Mouse (Mus musculus) monocyte, adult 5-6 weeks (primary cell): ENCODE measurements around the gene Lnx2. TPM values are rescaled to one million over a fixed set of nuclear protein-coding genes. Genes with fewer than 3 reads are reported as not detected.

ENCODE experiments used
- ATAC-seq: fragments of 153-309, 156-312 bp; replicated peaks from 2 replicates; pipeline ENCODE4 v1.8.0; 2017; ENCODE audit warnings: mild to moderate bottlenecking; ENCODE audit not compliant: low TSS enrichment, insufficient number of reproducible peaks, severe bottlenecking, poor library complexity, low FRiP score
- total RNA-seq: library from RNA; stranded (forward); fragments of 200-1000, 200-491, 200-594 nt; gene quantifications from 3 replicates; pipeline ENCODE4 v1.2.3, GENCODE M21; 2017

Lnx2 gene
- total RNA-seq, 1 experiment from 2014 or later, result 2.9 TPM

- no peak for ATAC-seq
These were observed 1.9 kb upstream of the Lnx2 start for GRCm38 (mm10) chr5:147078110-147078900.

GRCm38 (mm10) chr5:147077305-147078034 lies 1.1 kb upstream of the Lnx2 start:
- ATAC-seq, result peak; percentile 83

GRCm38 (mm10) chr5:147076799-147077165 lies 396 bp upstream of the Lnx2 start, which contains the start of gene Polr1d:
TSS of gene Polr1d (plus strand) at chr5:147077050.
- no peak for ATAC-seq

GRCm38 (mm10) chr5:147075103-147076025 lies 1.0 kb downstream of the Lnx2 start:
- ATAC-seq, result no peak

- ATAC-seq, result no peak
These were observed 2.6 kb downstream of the Lnx2 start for GRCm38 (mm10) chr5:147073805-147074204.

- no peak for ATAC-seq
These were observed 4.5 kb downstream of the Lnx2 start for GRCm38 (mm10) chr5:147071886-147072285.

GRCm38 (mm10) chr5:147070791-147071516 lies 5.4 kb downstream of the Lnx2 start:
- no peak for ATAC-seq

GRCm38 (mm10) chr5:147068876-147069275 lies 7.5 kb downstream of the Lnx2 start:
- ATAC-seq, result no peak

GRCm38 (mm10) chr5:147066965-147067364 lies 9.4 kb downstream of the Lnx2 start:
- ATAC-seq, result no peak

- no peak for ATAC-seq
These were observed 10.3 kb downstream of the Lnx2 start for GRCm38 (mm10) chr5:147066129-147066528.

- no peak for ATAC-seq
These were observed 13.1 kb downstream of the Lnx2 start for GRCm38 (mm10) chr5:147063215-147063661.

- ATAC-seq, result no peak; the same call in 1 of the 2 replicates
These were observed 16.4 kb downstream of the Lnx2 start for GRCm38 (mm10) chr5:147060024-147060423.

- peak; percentile 37 for ATAC-seq
These were observed 17.1 kb downstream of the Lnx2 start for GRCm38 (mm10) chr5:147059319-147059718.

GRCm38 (mm10) chr5:147058661-147059060 lies 17.7 kb downstream of the Lnx2 start:
- no peak for ATAC-seq

GRCm38 (mm10) chr5:147057626-147058414 lies 18.6 kb downstream of the Lnx2 start:
- ATAC-seq, result no peak

- no peak for ATAC-seq
These were observed 19.6 kb downstream of the Lnx2 start for GRCm38 (mm10) chr5:147056712-147057290.

GRCm38 (mm10) chr5:147055572-147056245 lies 20.7 kb downstream of the Lnx2 start:
- ATAC-seq, result no peak
